Mouse (Mus musculus) erythroblast, embryonic 14.5 days (primary cell): ENCODE data around the gene Olfr1283.

ENCODE experiments used
- GATA1 ChIP-seq: IDR thresholded peaks from 2 replicates; pipeline ENCODE4 v1.6.1; 2012; ENCODE audit warnings: low read length, inconsistent platforms, mixed read lengths
- TAL1 ChIP-seq: IDR thresholded peaks from 3 replicates; pipeline ENCODE4 v1.6.1; 2012; ENCODE audit warnings: low read length, inconsistent platforms, mixed read lengths

DNA sequence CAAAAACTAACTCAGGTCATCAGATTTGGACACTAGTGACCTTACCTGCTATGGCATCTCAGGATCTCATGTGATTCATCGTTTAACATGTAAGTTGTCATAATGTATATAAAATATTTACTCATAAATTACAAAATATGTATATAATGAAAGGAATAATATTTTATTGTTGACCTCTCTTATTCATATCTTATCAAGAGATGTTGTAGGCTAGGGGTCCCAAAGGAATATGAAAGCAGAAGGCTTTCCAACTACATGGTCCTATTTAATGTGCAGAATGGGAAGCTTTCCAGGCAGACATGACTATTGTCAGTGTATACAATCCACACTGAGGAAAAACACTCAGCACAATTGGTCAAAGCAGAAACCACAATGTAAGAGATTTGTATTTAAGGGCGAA, at the start of gene Olfr1283:
- no peak for TF ChIP-seq GATA1
- no peak for TF ChIP-seq TAL1
